ENCODE assay signal across 24 mouse cellular contexts in genomic region chr11:77746652-77747051, GRCm38 (mm10). TPM values are rescaled to one million over a fixed set of nuclear protein-coding genes. Genes with fewer than 3 reads are reported as not detected.
DNase-seq lines count a peak whose midpoint lies in the region; ATAC-seq lines count a peak whose summit lies in the region.
"Had no signal": no experiment of that assay in that cellular context is flagged by ENCODE, and none has a peak within 500 bp of the region (broad histone marks: within the 10 kb centered on the region; RNA-seq: fewer than 3 reads in every experiment).

No protein-coding gene starts in this region.

- WGBS in liver, embryonic 13.5 days (ENCODE audit: insufficient replicate concordance) = 36% methylated on average over 4 of the region's 4 CpGs
- 92% methylated on average over 4 of the region's 4 CpGs for WGBS in forebrain, embryonic 12.5 days

- peaks cover 38% of the 10 kb centered on the region for H3K4me1 ChIP-seq in liver, embryonic 13.5 days (replicated peaks)
- H3K4me1 ChIP-seq in forebrain, embryonic 12.5 days = no peaks in the 10 kb centered on the region
- H3K4me1 ChIP-seq: embryonic facial prominence, embryonic 12.5 days; heart, embryonic 13.5 days; hindbrain, embryonic 12.5 days had no signal

- H3K9ac ChIP-seq in liver, embryonic 13.5 days = no peak overlapping the region
- H3K9ac ChIP-seq in forebrain, embryonic 12.5 days = no peak overlapping the region
- H3K9ac ChIP-seq: embryonic facial prominence, embryonic 12.5 days; heart, embryonic 13.5 days; hindbrain, embryonic 12.5 days had no signal

- ATAC-seq in liver, embryonic 13.5 days (ENCODE audit: low read depth) = peak; percentile 84
- peak; percentile 63; the same call in 1 of the 2 replicates for ATAC-seq in megakaryocyte progenitor cell, adult 5-6 weeks (replicated peaks; ENCODE audit: poor library complexity)
- no peak for ATAC-seq in forebrain, embryonic 12.5 days (ENCODE audit: low FRiP score)
- ATAC-seq: forebrain, embryonic 16.5 days; hindbrain, embryonic 16.5 days; inflammation-experienced regulatory T-cells, adult 6 months had no signal

- H3K4me3 ChIP-seq in liver, embryonic 13.5 days (replicated peaks) = no peak overlapping the region
- H3K4me3 ChIP-seq in forebrain, embryonic 12.5 days (replicated peaks) = no peak overlapping the region
- H3K4me3 ChIP-seq: embryonic facial prominence, embryonic 12.5 days; heart, embryonic 13.5 days; hindbrain, embryonic 12.5 days had no signal

- H3K4me2 ChIP-seq in liver, embryonic 13.5 days = no peak overlapping the region
- H3K4me2 ChIP-seq in forebrain, embryonic 12.5 days = no peak overlapping the region
- H3K4me2 ChIP-seq: embryonic facial prominence, embryonic 12.5 days; heart, embryonic 13.5 days; hindbrain, embryonic 12.5 days had no signal

- DNase-seq in ES-CJ7 (ENCODE audit: low read depth, low spot score) (peak; percentile 53), R1 (ENCODE audit: low read depth, low spot score) (peak; percentile 50)
- peak; percentile 48 for DNase-seq in liver, embryonic 13.5 days
- DNase-seq in ovary, adult 18-20 months (ENCODE audit: low spot score) = no peak
- DNase-seq in cerebellum, adult 9-10 months = no peak
- DNase-seq: adrenal gland, adult 2 months; adrenal gland, postnatal 25 days; cerebellum, adult 18-20 months; cerebellum, postnatal 10 days; gastrocnemius, postnatal 14 days; heart, postnatal 4 days had no signal

- H3K27ac ChIP-seq in liver, embryonic 13.5 days = peak overlapping the region; percentile 48
- no peak overlapping the region for H3K27ac ChIP-seq in forebrain, embryonic 12.5 days
- H3K27ac ChIP-seq: embryonic facial prominence, embryonic 12.5 days; heart, embryonic 13.5 days; hindbrain, embryonic 12.5 days had no signal

- no peaks in the 10 kb centered on the region for H3K27me3 ChIP-seq in liver, embryonic 13.5 days
- H3K27me3 ChIP-seq in forebrain, embryonic 12.5 days = no peaks in the 10 kb centered on the region
- H3K27me3 ChIP-seq: embryonic facial prominence, embryonic 12.5 days; heart, embryonic 13.5 days; hindbrain, embryonic 12.5 days had no signal

- no peaks in the 10 kb centered on the region for H3K36me3 ChIP-seq in liver, embryonic 13.5 days
- H3K36me3 ChIP-seq in forebrain, embryonic 12.5 days (replicated peaks) = no peaks in the 10 kb centered on the region
- H3K36me3 ChIP-seq: embryonic facial prominence, embryonic 12.5 days; heart, embryonic 13.5 days; hindbrain, embryonic 12.5 days had no signal

- H3K9me3 ChIP-seq in liver, embryonic 13.5 days (replicated peaks) = no peaks in the 10 kb centered on the region
- H3K9me3 ChIP-seq in forebrain, embryonic 12.5 days = no peaks in the 10 kb centered on the region
- H3K9me3 ChIP-seq: embryonic facial prominence, embryonic 12.5 days; heart, embryonic 13.5 days; hindbrain, embryonic 12.5 days had no signal

RNA-seq across cellular contexts. Expression of gene Myo18a, which starts 16.4 kb away (rescaled TPM):
- polyA plus RNA-seq in liver, embryonic 13.5 days (2015; fragmentation: Nextera tagmentation; extraction: Ambion mirVana) = 17.3 and 21.8 TPM in 2 replicates
- total RNA-seq in megakaryocyte progenitor cell, adult 5-6 weeks (2015) = 23.1 and 25.1 TPM in 2 replicates
- total RNA-seq in megakaryocyte progenitor cell, adult 5-6 weeks (2017) = 71.4 and 99.8 TPM in 2 replicates
- 49.4 and 56.7 TPM in 2 replicates for polyA plus RNA-seq in forebrain, embryonic 12.5 days (2016; fragmentation: Nextera tagmentation; extraction: Ambion mirVana)

RNA-seq across cellular contexts. Expression of gene Cryba1, which starts 21.6 kb away (rescaled TPM):
- 0.24 TPM in 1 of 2 replicates, not detected in the other for polyA plus RNA-seq in liver, embryonic 13.5 days (2015; fragmentation: Nextera tagmentation; extraction: Ambion mirVana)
- total RNA-seq in megakaryocyte progenitor cell, adult 5-6 weeks (2015) = not detected in 2 replicates
- not detected in 2 replicates for total RNA-seq in megakaryocyte progenitor cell, adult 5-6 weeks (2017)
- polyA plus RNA-seq in forebrain, embryonic 12.5 days (2016; fragmentation: Nextera tagmentation; extraction: Ambion mirVana) = 1.1 and 1.3 TPM in 2 replicates
- total RNA-seq: adrenal gland, adult 2 months; adrenal gland, postnatal 25 days; common myeloid progenitor, adult 5-6 weeks; gastrocnemius, adult 18-20 months; gastrocnemius, postnatal 14 days; heart, adult 8-10 months; heart, postnatal 4 days had no signal
- polyA plus RNA-seq: adrenal gland, adult 2 months; gonadal fat pad, adult 2 months; heart, postnatal 0 days had no signal

RNA-seq across cellular contexts. Expression of gene Gm10277, which starts 40.9 kb away (rescaled TPM):
- 0.57 and 0.78 TPM in 2 replicates for polyA plus RNA-seq in liver, embryonic 13.5 days (2015; fragmentation: Nextera tagmentation; extraction: Ambion mirVana)
- not detected in 2 replicates for total RNA-seq in megakaryocyte progenitor cell, adult 5-6 weeks (2015)
- total RNA-seq in megakaryocyte progenitor cell, adult 5-6 weeks (2017) = not detected in 2 replicates
- 2.1 and 2.9 TPM in 2 replicates for polyA plus RNA-seq in forebrain, embryonic 12.5 days (2016; fragmentation: Nextera tagmentation; extraction: Ambion mirVana)
- total RNA-seq: adrenal gland, adult 2 months; adrenal gland, postnatal 25 days; gastrocnemius, adult 18-20 months; gastrocnemius, postnatal 14 days; heart, adult 8-10 months; heart, postnatal 4 days had no signal
- polyA plus RNA-seq: adrenal gland, adult 2 months had no signal

Comparison
In these comparisons a context has a peak if more than half of its experiments do, and no peak if none do; other contexts are left out.
1. DNase-seq: peak in ES-CJ7 (single experiment), R1 (single experiment) and liver, embryonic 13.5 days (single experiment); none in ovary, adult 18-20 months (single experiment) and cerebellum, adult 9-10 months (single experiment).